Mouse (Mus musculus): ENCODE results near the gene Asb2.

- peak; percentile 57 for TF ChIP-seq CTCF (conservative IDR thresholded peaks at IDR 0.05; ENCODE audit: insufficient read depth, insufficient read length, low read depth, low read length)
- TF ChIP-seq POLR2A (IDR thresholded peaks at IDR 0.05; ENCODE audit: low read depth, low read length), result no peak
These were observed 12.0 kb upstream of the Asb2 start for GRCm38 (mm10) chr12:103367620-103368325.
